Mouse (Mus musculus) stomach, postnatal 0 days (tissue): ENCODE measurements around the gene Gpsm2. TPM values are rescaled to one million over a fixed set of nuclear protein-coding genes. Genes with fewer than 3 reads are reported as not detected.

ENCODE experiments used
- ATAC-seq: fragments of 200-750 bp; cut with Nextera tagmentation; 2 replicates; pipeline ENCODE4 v1.8.0; 2017; ENCODE audit not compliant: low FRiP score, low TSS enrichment
- DNase-seq: peaks from one replicate; pipeline ENCODE4 v3.0.0-alpha.2; 2016; ENCODE audit warnings: low spot score
- H3K27ac ChIP-seq: fragments of 300-500 bp; sonication (generic); replicated peaks from 2 replicates; pipeline ENCODE4 v1.5.1; 2014; ENCODE audit warnings: mild to moderate bottlenecking, control low read depth
- H3K27me3 ChIP-seq: fragments of 300-500 bp; sonication (generic); 2 replicates; pipeline ENCODE4 v1.6.1; 2014; ENCODE audit warnings: low read length; ENCODE audit not compliant: control insufficient read depth, insufficient read depth
- H3K36me3 ChIP-seq: fragments of 300-500 bp; sonication (generic); 2 replicates; pipeline ENCODE4 v1.6.1; 2014; ENCODE audit warnings: low read length, mixed read lengths; ENCODE audit not compliant: control insufficient read depth, insufficient read depth
- H3K4me1 ChIP-seq: fragments of 300-500 bp; sonication (generic); replicated peaks from 2 replicates; pipeline ENCODE4 v1.6.1; 2014; ENCODE audit warnings: antibody characterized with exemption; ENCODE audit not compliant: control insufficient read depth, insufficient read depth
- H3K4me2 ChIP-seq: fragments of 300-500 bp; sonication (generic); replicated peaks from 2 replicates; pipeline ENCODE4 v1.6.1; 2014; ENCODE audit warnings: low read depth, mild to moderate bottlenecking, control low read depth, moderate library complexity
- H3K4me3 ChIP-seq: fragments of 300-500 bp; sonication (generic); 2 replicates; pipeline ENCODE4 v1.5.1; 2014; ENCODE audit warnings: low read depth, low read length, control low read depth
- H3K9ac ChIP-seq: fragments of 300-500 bp; sonication (generic); 2 replicates; pipeline ENCODE4 v1.6.1; 2014; ENCODE audit warnings: mild to moderate bottlenecking, low read length, control low read depth, mixed read lengths
- H3K9me3 ChIP-seq: fragments of 300-500 bp; sonication (generic); 2 replicates; pipeline ENCODE4 v1.6.1; 2016; ENCODE audit warnings: low read length; ENCODE audit not compliant: control insufficient read depth
- CTCF ChIP-seq: IDR thresholded peaks from 2 replicates; pipeline ENCODE4 v1.5.1; 2016; ENCODE audit warnings: antibody characterized with exemption, low read depth, mild to moderate bottlenecking, moderate library complexity
- EP300 ChIP-seq: optimal IDR thresholded peaks from 2 replicates; pipeline ENCODE3; 2016; ENCODE audit warnings: antibody characterized with exemption
- WGBS: fragments of 180-500 bp; shearing (Covaris S2); extraction: QIAGEN DNeasy Blood & Tissue Kit; methylation state at CpG from one replicate; pipeline ENCODE4 v1.1.7; 2014; 5-methylcytosine and 5-hydroxymethylcytosine counted together
- polyA plus RNA-seq: library from polyadenylated mRNA; unstranded; fragments of >200 nt; fragmentation: Nextera tagmentation; extraction: Ambion mirVana; gene quantifications from 2 replicates; pipeline ENCODE4 v1.2.1, GENCODE M21; 2015

The Gpsm2 gene
- polyA plus RNA-seq, 1 experiment from 2014 or later: 31.1 TPM

DNA sequence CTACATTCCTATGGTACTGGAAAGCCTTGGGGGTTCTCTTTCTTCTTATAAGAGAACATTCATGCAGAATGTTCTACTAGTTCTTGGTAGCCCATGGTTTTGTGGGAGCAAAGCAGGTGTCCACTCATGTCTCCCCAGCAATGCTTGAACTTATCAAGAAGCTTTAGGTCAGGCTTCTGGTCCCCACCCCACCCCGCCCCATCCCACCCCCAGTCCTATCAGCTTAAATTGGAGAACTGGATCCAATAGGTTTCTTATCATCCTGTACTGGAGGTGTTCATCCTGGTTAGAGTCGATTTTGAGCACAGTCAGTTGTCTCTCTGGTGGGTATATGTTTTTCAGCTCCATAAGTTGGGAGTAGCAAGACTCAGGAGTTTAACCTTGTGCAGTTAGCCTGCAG lies 33.4 kb upstream of the Gpsm2 start:
- H3K4me1 ChIP-seq: no peaks in the 10 kb centered on the region; the same call in 1 of the 2 replicates
- 81% methylated on average over 2 of the region's 2 CpGs for WGBS
- no peak for DNase-seq

DNA sequence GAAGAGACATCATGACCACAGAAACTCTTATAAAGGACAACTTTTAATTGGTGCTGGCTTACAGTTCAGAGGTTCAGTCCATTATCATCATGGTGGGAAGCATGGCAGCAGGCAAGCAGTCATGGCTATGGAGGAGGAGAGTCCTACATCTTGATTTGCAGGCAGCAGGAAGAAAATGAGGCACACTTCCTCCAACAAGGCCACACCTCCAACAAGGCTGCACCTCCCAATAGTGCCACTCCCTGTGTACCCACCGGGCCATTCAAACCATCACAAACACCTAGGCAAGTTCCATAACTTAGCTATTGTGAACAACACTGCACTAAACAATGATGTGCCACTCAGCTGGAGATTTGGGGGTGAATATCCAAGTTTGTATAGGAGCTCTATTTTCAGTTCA lies 32.4 kb upstream of the Gpsm2 start:
- Histone ChIP-seq H3K4me1 (no peaks in the 10 kb centered on the region; the same call in 1 of the 2 replicates), H3K9ac (no peak overlapping the region), H3K9me3 (no peaks in the 10 kb centered on the region), H3K27me3 (0 out of 2 replicates have a peak, but pooled peaks cover 3% of the 10 kb centered on the region), H3K4me2 (no peak overlapping the region), H3K4me3 (no peak overlapping the region), H3K36me3 (no peaks in the 10 kb centered on the region), H3K27ac (no peak overlapping the region)
- ATAC-seq: no peak; the same call in 1 of the 2 replicates
- TF ChIP-seq CTCF: no peak
- TF ChIP-seq EP300: no peak
- WGBS: 42% methylated on average over 1 of the region's 1 CpGs
- no peak for DNase-seq

More for the DNA sequence above, 33.4 kb upstream of the Gpsm2 start:
- H3K27ac ChIP-seq: no peak overlapping the region
- H3K9ac ChIP-seq: no peak overlapping the region
- 0 out of 2 replicates have a peak, but pooled peaks cover 3% of the 10 kb centered on the region for H3K27me3 ChIP-seq
- no peak for TF ChIP-seq CTCF
- TF ChIP-seq EP300: no peak
- H3K36me3 ChIP-seq: no peaks in the 10 kb centered on the region
- ATAC-seq: no peak
- H3K4me2 ChIP-seq: no peak overlapping the region
- H3K9me3 ChIP-seq: no peaks in the 10 kb centered on the region
- H3K4me3 ChIP-seq: no peak overlapping the region

- 78% methylated on average over 6 of the region's 6 CpGs for WGBS
- Histone ChIP-seq H3K4me3 (no peak overlapping the region), H3K4me2 (no peak overlapping the region), H3K9me3 (no peaks in the 10 kb centered on the region), H3K27me3 (0 out of 2 replicates have a peak, but pooled peaks cover 3% of the 10 kb centered on the region), H3K9ac (no peak overlapping the region), H3K36me3 (no peaks in the 10 kb centered on the region), H3K27ac (no peak overlapping the region), H3K4me1 (no peaks in the 10 kb centered on the region)
- ATAC-seq: no peak
- DNase-seq: no peak
- TF ChIP-seq CTCF (no peak), EP300 (no peak)
These were observed 29.6 kb upstream of the Gpsm2 start for GRCm38 (mm10) chr3:108751691-108752090.

DNA sequence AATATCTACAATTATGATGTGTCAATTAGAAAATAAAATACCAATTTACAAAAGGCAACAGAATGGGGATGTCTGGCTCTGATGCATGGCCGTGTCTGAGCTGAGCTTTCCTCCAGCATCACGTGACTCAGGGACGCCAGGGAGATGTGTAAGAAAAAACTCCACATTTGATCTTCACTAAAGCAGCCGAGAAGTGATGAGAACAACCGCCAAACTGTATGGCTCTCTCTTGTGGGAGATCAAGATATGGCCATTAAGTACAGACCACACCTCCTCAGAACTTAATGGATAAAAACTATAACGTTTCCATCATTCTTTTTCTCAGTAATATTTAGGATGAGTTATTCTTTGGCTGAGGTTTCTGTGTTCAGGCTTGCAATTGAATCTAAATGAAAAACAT lies 29.0 kb upstream of the Gpsm2 start:
- H3K27me3 ChIP-seq: 0 out of 2 replicates have a peak, but pooled peaks cover 3% of the 10 kb centered on the region
- no peak for DNase-seq
- H3K4me1 ChIP-seq: no peaks in the 10 kb centered on the region
- no peak overlapping the region for H3K27ac ChIP-seq
- H3K4me2 ChIP-seq: no peak overlapping the region
- WGBS: 41% methylated on average over 6 of the region's 6 CpGs
- no peaks in the 10 kb centered on the region for H3K36me3 ChIP-seq
- H3K9ac ChIP-seq: no peak overlapping the region
- no peak for TF ChIP-seq EP300
- TF ChIP-seq CTCF: peak; percentile 24; the same call in 1 of the 2 replicates
- H3K4me3 ChIP-seq: no peak overlapping the region
- ATAC-seq: no peak
- H3K9me3 ChIP-seq: no peaks in the 10 kb centered on the region

- H3K36me3 ChIP-seq: no peaks in the 10 kb centered on the region
- no peaks in the 10 kb centered on the region for H3K4me1 ChIP-seq
- DNase-seq (no peak), ATAC-seq (no peak)
- no peak for TF ChIP-seq CTCF
- TF ChIP-seq EP300: no peak
- H3K9ac ChIP-seq: no peak overlapping the region
- no peak overlapping the region for H3K27ac ChIP-seq
- WGBS: 84% methylated on average over 4 of the region's 4 CpGs
- H3K27me3 ChIP-seq: no peaks in the 10 kb centered on the region
- no peaks in the 10 kb centered on the region for H3K9me3 ChIP-seq
- no peak overlapping the region for H3K4me2 ChIP-seq
- no peak overlapping the region for H3K4me3 ChIP-seq
These were observed 22.0 kb upstream of the Gpsm2 start for GRCm38 (mm10) chr3:108744060-108744459.

- H3K27me3 ChIP-seq: no peaks in the 10 kb centered on the region
These were observed 17.1 kb upstream of the Gpsm2 start, which contains the start of gene Aknad1 for GRCm38 (mm10) chr3:108739045-108739708. TSS of gene Aknad1 (plus strand) at chr3:108739658.

More at GRCm38 (mm10) chr3:108739045-108739708, 17.1 kb upstream of the Gpsm2 start, which contains the start of gene Aknad1:
- DNase-seq: no peak
- Histone ChIP-seq H3K9ac (no peak within 1 kb of the TSS), H3K4me1 (no peaks in the 10 kb centered on the region), H3K4me2 (no peak within 1 kb of the TSS), H3K36me3 (no peaks in the 10 kb centered on the region), H3K4me3 (no peak within 1 kb of the TSS), H3K9me3 (no peaks in the 10 kb centered on the region), H3K27ac (no peak within 1 kb of the TSS)
- ATAC-seq: no peak
- 56% methylated on average over 8 of the region's 8 CpGs for WGBS
- TF ChIP-seq EP300 (no peak), CTCF (no peak)
